Mouse (Mus musculus): ENCODE data around the gene Nr2c2ap. TPM values are rescaled to one million over a fixed set of nuclear protein-coding genes. Genes with fewer than 3 reads are reported as not detected.
A peak's percentile ranks its signal among the peaks of the same experiment; 100 is the strongest.

Nr2c2ap gene
- total and polyA plus RNA-seq, 2 experiments, result 3.3 to 15.0 TPM

GRCm38 (mm10) chr8:70087237-70087636 is 43.9 kb upstream of the Nr2c2ap start:
- H3K9ac ChIP-seq (ENCODE audit: low read depth, low read length), result no peak overlapping the region
- no peak for TF ChIP-seq POLR2A (IDR thresholded peaks at IDR 0.05; ENCODE audit: extremely low read depth, insufficient read depth, low read length)
- no peak for TF ChIP-seq CTCF (IDR thresholded peaks at IDR 0.05; ENCODE audit: low read depth, low read length)
- no peak overlapping the region for H3K27ac ChIP-seq (replicated peaks; ENCODE audit: insufficient read depth, low read depth, low read length)
- no peaks in the 10 kb centered on the region for H3K36me3 ChIP-seq (ENCODE audit: control insufficient read depth, insufficient read depth, low read length)
- H3K79me2 ChIP-seq (ENCODE audit: control insufficient read depth, insufficient read depth, low read length), result no peaks in the 10 kb centered on the region
- H3K4me3 ChIP-seq (ENCODE audit: insufficient read depth, low read depth, low read length), result no peak overlapping the region
- DNase-seq (ENCODE audit: extremely low read depth, low read depth, low spot score), result no peak
- WGBS, result 40% methylated on average over 7 of the region's 7 CpGs
- no peaks in the 10 kb centered on the region; the same call in none of the 2 replicates for H3K4me1 ChIP-seq (ENCODE audit: control insufficient read depth, insufficient read depth, low read length)
- H3K27me3 ChIP-seq (ENCODE audit: control insufficient read depth, insufficient read depth, low read length), result peaks cover 9% of the 10 kb centered on the region

GRCm38 (mm10) chr8:70087836-70088650 is 43.1 kb upstream of the Nr2c2ap start:
- H3K36me3 ChIP-seq (ENCODE audit: control insufficient read depth, insufficient read depth, low read length), result no peaks in the 10 kb centered on the region
- no peak overlapping the region for H3K27ac ChIP-seq (replicated peaks; ENCODE audit: insufficient read depth, low read depth, low read length)
- H3K4me1 ChIP-seq (ENCODE audit: control insufficient read depth, insufficient read depth, low read length), result no peaks in the 10 kb centered on the region; the same call in none of the 2 replicates
- peaks cover 9% of the 10 kb centered on the region for H3K27me3 ChIP-seq (ENCODE audit: control insufficient read depth, insufficient read depth, low read length)
- no peak overlapping the region for H3K4me3 ChIP-seq (ENCODE audit: insufficient read depth, low read depth, low read length)
- WGBS, result 27% methylated on average over 56 of the region's 56 CpGs
- H3K9ac ChIP-seq (ENCODE audit: low read depth, low read length), result no peak overlapping the region
- no peak for DNase-seq (ENCODE audit: extremely low read depth, low read depth, low spot score)
- peak; percentile 63 for TF ChIP-seq CTCF (IDR thresholded peaks at IDR 0.05; ENCODE audit: low read depth, low read length)
- TF ChIP-seq POLR2A (IDR thresholded peaks at IDR 0.05; ENCODE audit: extremely low read depth, insufficient read depth, low read length), result no peak
- no peaks in the 10 kb centered on the region for H3K79me2 ChIP-seq (ENCODE audit: control insufficient read depth, insufficient read depth, low read length)

GRCm38 (mm10) chr8:70089296-70089960 is 41.7 kb upstream of the Nr2c2ap start:
- no peak overlapping the region for H3K27ac ChIP-seq (replicated peaks; ENCODE audit: insufficient read depth, low read depth, low read length)
- WGBS, result 69% methylated on average over 9 of the region's 9 CpGs
- H3K9ac ChIP-seq (ENCODE audit: low read depth, low read length), result no peak overlapping the region
- no peaks in the 10 kb centered on the region for H3K36me3 ChIP-seq (ENCODE audit: control insufficient read depth, insufficient read depth, low read length)
- peaks cover 9% of the 10 kb centered on the region for H3K27me3 ChIP-seq (ENCODE audit: control insufficient read depth, insufficient read depth, low read length)
- H3K79me2 ChIP-seq (ENCODE audit: control insufficient read depth, insufficient read depth, low read length), result no peaks in the 10 kb centered on the region
- no peaks in the 10 kb centered on the region for H3K4me1 ChIP-seq (ENCODE audit: control insufficient read depth, insufficient read depth, low read length)
- no peak for DNase-seq (ENCODE audit: extremely low read depth, low read depth, low spot score)
- no peak overlapping the region for H3K4me3 ChIP-seq (ENCODE audit: insufficient read depth, low read depth, low read length)
- no peak for TF ChIP-seq CTCF (IDR thresholded peaks at IDR 0.05; ENCODE audit: low read depth, low read length)
- no peak for TF ChIP-seq POLR2A (IDR thresholded peaks at IDR 0.05; ENCODE audit: extremely low read depth, insufficient read depth, low read length)

- H3K9ac ChIP-seq (ENCODE audit: low read depth, low read length), result no peak overlapping the region
- TF ChIP-seq POLR2A (IDR thresholded peaks at IDR 0.05; ENCODE audit: extremely low read depth, insufficient read depth, low read length) (no peak), CTCF (IDR thresholded peaks at IDR 0.05; ENCODE audit: low read depth, low read length) (no peak)
- DNase-seq (ENCODE audit: extremely low read depth, low read depth, low spot score), result no peak
- 76% methylated on average over 8 of the region's 8 CpGs for WGBS
- H3K36me3 ChIP-seq (ENCODE audit: control insufficient read depth, insufficient read depth, low read length), result no peaks in the 10 kb centered on the region
- no peaks in the 10 kb centered on the region for H3K4me1 ChIP-seq (ENCODE audit: control insufficient read depth, insufficient read depth, low read length)
- H3K4me3 ChIP-seq (ENCODE audit: insufficient read depth, low read depth, low read length), result no peak overlapping the region
- peaks cover 8% of the 10 kb centered on the region for H3K27me3 ChIP-seq (ENCODE audit: control insufficient read depth, insufficient read depth, low read length)
- no peaks in the 10 kb centered on the region for H3K79me2 ChIP-seq (ENCODE audit: control insufficient read depth, insufficient read depth, low read length)
- H3K27ac ChIP-seq (replicated peaks; ENCODE audit: insufficient read depth, low read depth, low read length), result no peak overlapping the region
These were observed 38.3 kb upstream of the Nr2c2ap start for GRCm38 (mm10) chr8:70092786-70093185.

GRCm38 (mm10) chr8:70099276-70099675 is 31.9 kb upstream of the Nr2c2ap start:
- 69% methylated on average over 8 of the region's 8 CpGs for WGBS
- no peak for TF ChIP-seq POLR2A (IDR thresholded peaks at IDR 0.05; ENCODE audit: extremely low read depth, insufficient read depth, low read length)
- TF ChIP-seq CTCF (IDR thresholded peaks at IDR 0.05; ENCODE audit: low read depth, low read length), result no peak
- Histone ChIP-seq H3K27me3 (ENCODE audit: control insufficient read depth, insufficient read depth, low read length) (no peaks in the 10 kb centered on the region), H3K4me1 (ENCODE audit: control insufficient read depth, insufficient read depth, low read length) (no peaks in the 10 kb centered on the region), H3K79me2 (ENCODE audit: control insufficient read depth, insufficient read depth, low read length) (no peaks in the 10 kb centered on the region), H3K27ac (replicated peaks; ENCODE audit: insufficient read depth, low read depth, low read length) (no peak overlapping the region), H3K9ac (ENCODE audit: low read depth, low read length) (no peak overlapping the region), H3K4me3 (ENCODE audit: insufficient read depth, low read depth, low read length) (no peak overlapping the region), H3K36me3 (ENCODE audit: control insufficient read depth, insufficient read depth, low read length) (no peaks in the 10 kb centered on the region)
- no peak for DNase-seq (ENCODE audit: extremely low read depth, low read depth, low spot score)

All from liver, adult 2 months (tissue).